Mouse (Mus musculus) gastrocnemius, postnatal 10 days (tissue): Measurements from ENCODE around the gene Gm21985. TPM values are rescaled to one million over a fixed set of nuclear protein-coding genes. Genes with fewer than 3 reads are reported as not detected.
"Not testable (repeated sequence)": the region's sequence is repeated elsewhere in the genome, so short reads cannot be mapped to it uniquely, and the experiment has no call there.

Source experiments
- DNase-seq: peaks from one replicate; pipeline ENCODE4 v3.0.0; 2021; ENCODE audit warnings: mixed read lengths
- total RNA-seq, 2 experiments: library from RNA; stranded (reverse); gene quantifications; 2 replicates each; pipeline ENCODE4 v1.2.3; 2021

Gm21985 gene
- total RNA-seq, 2 experiments from 2014 or later: 0.18 TPM; not detected in 1

- peak; percentile 93 for DNase-seq
These were observed 469 bp upstream of the Gm21985 start, which contains the start of gene Slc12a6 for GRCm38 (mm10) chr2:112265448-112266241. Gene Slc12a6 (plus strand): TSS chr2:112265825.

DNA sequence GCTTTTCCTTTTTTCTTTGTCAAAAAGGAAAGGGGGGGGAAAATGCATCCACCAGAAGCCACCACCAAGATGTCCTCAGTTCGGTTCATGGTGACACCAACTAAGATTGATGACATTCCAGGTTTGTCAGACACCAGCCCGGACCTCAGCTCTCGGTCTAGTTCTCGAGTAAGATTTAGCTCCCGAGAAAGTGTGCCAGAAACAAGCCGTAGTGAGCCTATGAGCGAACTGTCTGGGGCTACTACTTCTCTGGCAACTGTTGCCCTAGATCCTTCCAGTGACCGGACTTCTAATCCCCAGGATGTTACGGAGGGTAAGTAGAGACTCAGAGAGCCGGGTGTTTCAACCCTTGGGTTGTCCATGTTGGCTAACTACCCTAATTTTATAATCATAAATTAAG is 666 bp downstream of the Gm21985 start:
- no peak for DNase-seq

DNA sequence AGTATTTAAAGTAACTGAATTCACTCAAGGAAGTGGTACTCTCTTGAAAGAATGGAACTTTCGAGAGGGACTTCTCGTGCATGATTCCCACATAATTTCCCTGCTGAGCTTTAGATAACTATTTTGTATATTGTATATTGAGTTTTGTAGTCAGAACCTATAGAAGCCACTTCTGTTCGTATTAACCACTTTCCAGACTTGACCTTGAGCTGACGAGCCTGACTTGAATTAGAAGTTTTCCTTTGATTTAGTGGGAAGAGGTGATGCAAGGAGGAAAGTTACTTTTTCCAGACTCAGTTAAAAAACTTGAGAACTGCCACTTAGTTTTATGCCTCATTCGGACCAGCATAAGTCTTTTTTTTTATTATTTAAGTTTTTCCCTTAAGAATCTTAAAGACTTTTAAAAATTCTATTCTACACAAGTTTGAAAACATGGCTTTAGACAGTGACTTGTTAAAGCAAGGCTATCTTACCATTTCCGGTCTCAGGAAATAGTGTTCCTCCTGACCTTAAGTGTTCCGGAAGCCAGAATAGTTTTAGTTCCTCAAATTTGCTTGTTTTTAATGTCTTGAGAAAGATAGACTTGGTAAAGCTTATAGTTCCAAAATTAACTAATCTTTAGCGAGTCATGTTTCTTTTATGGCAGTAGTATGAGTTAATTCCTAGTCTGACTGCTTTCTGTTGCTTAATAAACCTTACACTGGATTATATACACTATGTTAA is 1.6 kb downstream of the Gm21985 start:
- DNase-seq: no peak

GRCm38 (mm10) chr2:112270011-112270410 is 3.9 kb downstream of the Gm21985 start:
- no peak for DNase-seq

GRCm38 (mm10) chr2:112272909-112273308 is 6.8 kb downstream of the Gm21985 start:
- no peak for DNase-seq

DNA sequence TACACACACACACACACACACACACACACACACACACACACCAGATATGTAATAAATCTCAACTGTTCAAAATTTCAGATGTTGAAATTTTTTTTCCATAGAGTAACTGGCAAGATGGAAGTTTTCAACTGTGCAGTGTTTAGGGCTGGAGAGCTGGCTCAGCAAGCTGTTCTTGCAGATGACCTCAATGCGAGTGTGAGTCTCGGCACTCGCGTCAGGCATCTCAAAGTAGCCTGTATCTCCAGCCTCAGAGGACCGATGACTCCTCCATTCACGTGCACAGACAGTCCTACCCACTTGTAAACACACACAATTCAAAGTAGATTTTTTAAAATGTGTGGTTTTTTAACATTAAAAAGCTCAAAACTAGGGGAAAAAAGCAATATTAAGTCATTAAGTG is 7.4 kb downstream of the Gm21985 start:
- no peak for DNase-seq

GRCm38 (mm10) chr2:112276870-112277269 is 10.8 kb downstream of the Gm21985 start:
- no peak for DNase-seq

GRCm38 (mm10) chr2:112282846-112283245 is 16.7 kb downstream of the Gm21985 start:
- no peak for DNase-seq

- DNase-seq: peak; percentile 20
These were observed 18.4 kb downstream of the Gm21985 start for GRCm38 (mm10) chr2:112284363-112285030.

GRCm38 (mm10) chr2:112285031-112285390 is 18.9 kb downstream of the Gm21985 start:
- DNase-seq: no peak

- not testable (repeated sequence) for DNase-seq
These were observed 19.9 kb downstream of the Gm21985 start for GRCm38 (mm10) chr2:112286062-112286461.

DNA sequence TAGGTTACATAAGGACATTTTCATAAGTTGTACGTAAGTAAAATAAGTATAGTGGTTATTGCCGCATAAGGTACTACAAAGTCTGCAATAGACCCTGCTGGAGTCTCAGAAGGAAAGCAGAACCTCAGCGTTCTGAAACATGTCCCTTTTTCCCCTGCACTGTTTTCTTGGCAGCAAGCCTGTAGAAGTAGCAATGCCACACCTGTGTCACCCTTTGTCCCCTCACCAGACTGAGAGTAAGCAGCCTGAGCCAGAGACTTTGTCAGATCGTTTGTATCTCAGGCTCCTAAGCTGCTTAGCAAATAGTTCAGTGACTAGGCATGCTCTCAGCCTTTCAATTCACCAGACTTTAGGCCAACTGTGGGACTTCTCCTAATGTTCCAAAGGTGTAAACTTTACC is 20.9 kb downstream of the Gm21985 start:
- DNase-seq: no peak

DNA sequence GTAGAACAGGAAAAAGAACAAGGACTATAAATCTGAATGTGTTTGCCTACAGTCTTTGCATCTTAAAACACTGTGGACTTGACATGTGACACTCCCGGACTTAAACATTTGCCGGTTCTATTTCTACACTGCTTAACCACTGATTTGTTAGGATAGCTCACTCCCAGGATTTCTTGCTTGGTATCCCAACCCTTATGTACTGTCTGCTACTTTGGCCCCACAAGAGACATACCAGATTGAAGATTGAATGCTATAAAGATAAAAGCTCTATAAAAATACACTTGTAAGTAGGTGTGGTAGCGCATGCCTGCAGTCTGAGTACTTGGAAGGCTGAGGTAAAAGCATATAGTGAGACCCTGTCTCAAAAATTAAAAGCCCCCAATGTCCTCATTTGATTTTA is 23.4 kb downstream of the Gm21985 start:
- DNase-seq: no peak

GRCm38 (mm10) chr2:112292823-112293222 is 26.7 kb downstream of the Gm21985 start:
- DNase-seq: no peak

DNA sequence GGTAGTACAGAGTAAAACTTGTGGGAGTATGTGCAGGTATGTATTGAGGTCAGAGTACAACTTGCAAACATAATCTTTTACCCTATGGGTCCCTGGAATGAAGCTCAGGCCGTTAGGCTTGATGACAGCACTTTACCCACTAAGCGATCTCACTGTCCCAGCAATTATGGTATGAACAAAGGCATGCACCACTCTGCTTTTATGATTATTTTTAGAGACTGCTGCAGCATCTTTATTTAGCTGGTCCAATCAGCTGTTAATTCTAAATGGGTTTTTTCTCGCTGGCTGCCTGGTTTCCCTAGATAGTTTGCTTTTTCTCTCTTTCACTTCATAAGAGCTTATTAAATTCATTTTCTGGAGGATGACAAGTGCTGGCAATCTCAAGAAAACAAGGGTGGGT is 30.1 kb downstream of the Gm21985 start:
- no peak for DNase-seq

DNA sequence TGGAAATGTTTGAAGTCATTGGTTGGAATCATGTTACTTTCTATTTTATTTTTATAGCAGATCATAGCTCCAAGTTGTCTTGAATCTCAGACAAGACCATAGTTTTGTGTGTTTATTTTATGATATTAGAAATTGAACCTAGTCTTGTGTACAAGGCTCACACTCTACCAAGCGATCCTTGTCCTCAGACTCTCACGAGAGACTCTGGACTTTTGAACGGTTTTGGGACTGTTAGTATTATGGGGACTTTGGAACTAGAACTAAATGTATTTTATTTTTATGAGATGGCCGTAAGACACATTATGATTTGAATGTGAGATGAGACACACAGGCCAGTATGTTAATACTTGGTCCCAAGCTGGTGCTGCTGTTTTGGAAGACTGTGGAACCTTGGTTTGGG is 32.1 kb downstream of the Gm21985 start:
- DNase-seq: no peak

GRCm38 (mm10) chr2:112308671-112309070 is 42.6 kb downstream of the Gm21985 start:
- no peak for DNase-seq

- no peak for DNase-seq
These were observed 43.1 kb downstream of the Gm21985 start for GRCm38 (mm10) chr2:112309161-112309600.

GRCm38 (mm10) chr2:112315638-112316037 is 49.5 kb downstream of the Gm21985 start:
- DNase-seq: no peak

DNA sequence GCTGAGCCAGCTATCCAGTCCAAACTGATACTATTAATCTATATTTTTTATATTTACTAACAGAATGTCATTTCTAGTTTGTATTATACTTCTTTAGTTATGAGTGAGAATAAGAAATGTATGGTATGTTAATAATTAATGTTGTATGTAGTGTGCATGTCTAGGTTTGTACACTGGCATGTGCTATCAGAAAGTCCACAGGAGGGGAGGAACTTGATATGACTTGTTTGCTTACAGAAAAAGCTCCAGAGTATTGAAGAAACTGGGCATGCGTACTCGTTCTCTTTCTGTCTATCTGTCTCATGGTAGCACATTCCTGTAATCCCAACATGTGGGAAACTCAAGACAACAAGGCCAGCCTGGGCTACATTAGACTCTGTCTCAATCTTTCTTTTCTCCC is 52.1 kb downstream of the Gm21985 start:
- no peak for DNase-seq

- no peak for DNase-seq
These were observed 52.8 kb downstream of the Gm21985 start for GRCm38 (mm10) chr2:112318905-112319304.

GRCm38 (mm10) chr2:112328069-112328777 is 62.1 kb downstream of the Gm21985 start:
- DNase-seq: no peak
